In genomic region chr9:99480764-99481163, GRCm38 (mm10) we compare ENCODE assay signal across 18 mouse cellular contexts. TPM values are rescaled to one million over a fixed set of nuclear protein-coding genes. Genes with fewer than 3 reads are reported as not detected.
A peak's percentile ranks its signal among the peaks of the same experiment; 100 is the strongest.
DNase-seq lines count a peak whose midpoint lies in the region; ATAC-seq and TF ChIP-seq lines count a peak whose summit lies in the region.
"Had no signal": no experiment of that assay in that cellular context is flagged by ENCODE, and none has a peak within 500 bp of the region (broad histone marks: within the 10 kb centered on the region; RNA-seq: fewer than 3 reads in every experiment).

No protein-coding gene starts in this region.

- TF ChIP-seq CTCF in cerebellum, adult 2 months (IDR thresholded peaks at IDR 0.05; ENCODE audit: borderline replicate concordance, insufficient read depth, low read depth, low read length) = no peak
- no peak for TF ChIP-seq CTCF in hindbrain, postnatal 0 days (IDR thresholded peaks at IDR 0.05; ENCODE audit: low read depth)

- H3K9me3 ChIP-seq in forebrain, embryonic 14.5 days (replicated peaks; ENCODE audit: control insufficient read depth, low read length) = no peaks in the 10 kb centered on the region
- no peaks in the 10 kb centered on the region for H3K9me3 ChIP-seq in forebrain, embryonic 15.5 days
- H3K9me3 ChIP-seq in neural tube, embryonic 15.5 days (replicated peaks) = no peaks in the 10 kb centered on the region
- H3K9me3 ChIP-seq in hindbrain, postnatal 0 days (ENCODE audit: low read length) = no peaks in the 10 kb centered on the region
- H3K9me3 ChIP-seq: neural tube, embryonic 13.5 days; stomach, embryonic 15.5 days had no signal

- peaks cover 44% of the 10 kb centered on the region for H3K36me3 ChIP-seq in forebrain, embryonic 14.5 days (ENCODE audit: control insufficient read depth, insufficient read depth, low read length)
- H3K36me3 ChIP-seq in forebrain, embryonic 15.5 days = peaks cover 13% of the 10 kb centered on the region
- H3K36me3 ChIP-seq in neural tube, embryonic 15.5 days = peaks cover 32% of the 10 kb centered on the region
- peaks cover 2% of the 10 kb centered on the region; the same call in 1 of the 2 replicates for H3K36me3 ChIP-seq in hindbrain, postnatal 0 days (ENCODE audit: insufficient read depth, low read length)

- no peaks in the 10 kb centered on the region for H3K4me1 ChIP-seq in forebrain, embryonic 14.5 days (ENCODE audit: control insufficient read depth, insufficient read depth, low read length)
- peaks cover 24% of the 10 kb centered on the region for H3K4me1 ChIP-seq in forebrain, embryonic 15.5 days
- H3K4me1 ChIP-seq in neural tube, embryonic 15.5 days = 0 out of 2 replicates have a peak, but pooled peaks cover 6% of the 10 kb centered on the region
- peaks cover 11% of the 10 kb centered on the region for H3K4me1 ChIP-seq in cerebellum, adult 2 months (ENCODE audit: control insufficient read depth, insufficient read depth, low read length)
- H3K4me1 ChIP-seq in hindbrain, postnatal 0 days (ENCODE audit: insufficient read depth, low read length) = no peaks in the 10 kb centered on the region

- no peak overlapping the region for H3K4me3 ChIP-seq in forebrain, embryonic 14.5 days (ENCODE audit: low read depth, low read length)
- no peak overlapping the region for H3K4me3 ChIP-seq in forebrain, embryonic 15.5 days
- H3K4me3 ChIP-seq in neural tube, embryonic 15.5 days (replicated peaks) = no peak overlapping the region
- no peak overlapping the region for H3K4me3 ChIP-seq in cerebellum, adult 2 months (replicated peaks; ENCODE audit: insufficient read depth, low read depth, low read length)
- H3K4me3 ChIP-seq in hindbrain, postnatal 0 days (ENCODE audit: low read length) = no peak overlapping the region
- H3K4me3 ChIP-seq: neural tube, embryonic 13.5 days; stomach, embryonic 15.5 days had no signal

- DNase-seq in forebrain, embryonic 14.5 days (ENCODE audit: low spot score) = peak; percentile 75
- DNase-seq in neural tube, embryonic 10.5 days (ENCODE audit: extremely low spot score, low spot score) = no peak
- DNase-seq in cerebellum, adult 2 months = peak; percentile 64 to 84
- DNase-seq in hindbrain, postnatal 0 days (ENCODE audit: low spot score) = peak; percentile 73
- DNase-seq in kidney, adult 18-20 months = no peak
- no peak for DNase-seq in layer of hippocampus, postnatal 25 days (ENCODE audit: extremely low spot score in 1 of 2, low spot score in 1 of 2)
- DNase-seq: heart, postnatal 10 days; kidney, adult 9 months; lung, embryonic 14.5 days had no signal

- TF ChIP-seq POLR2A in cerebellum, adult 2 months (IDR thresholded peaks at IDR 0.05; ENCODE audit: borderline replicate concordance, insufficient read depth, low read length) = no peak

- H3K4me2 ChIP-seq in forebrain, embryonic 14.5 days (ENCODE audit: low read length) = no peak overlapping the region
- H3K4me2 ChIP-seq in forebrain, embryonic 15.5 days (replicated peaks) = no peak overlapping the region
- H3K4me2 ChIP-seq in neural tube, embryonic 15.5 days = no peak overlapping the region
- H3K4me2 ChIP-seq in hindbrain, postnatal 0 days (ENCODE audit: low read depth, low read length) = no peak overlapping the region
- H3K4me2 ChIP-seq: lung, embryonic 14.5 days; midbrain, embryonic 11.5 days; neural tube, embryonic 13.5 days; stomach, embryonic 15.5 days had no signal

- 90% methylated on average over 4 of the region's 4 CpGs for WGBS in forebrain, embryonic 14.5 days
- WGBS in forebrain, embryonic 15.5 days = 86% methylated on average over 4 of the region's 4 CpGs
- 81% methylated on average over 4 of the region's 4 CpGs for WGBS in neural tube, embryonic 15.5 days
- 10% methylated on average over 4 of the region's 4 CpGs for WGBS in cerebellum, adult 2 months
- 63% methylated on average over 4 of the region's 4 CpGs for WGBS in hindbrain, postnatal 0 days

- H3K9ac ChIP-seq in forebrain, embryonic 14.5 days (ENCODE audit: low read length) = no peak overlapping the region
- H3K9ac ChIP-seq in forebrain, embryonic 15.5 days (replicated peaks) = no peak overlapping the region
- H3K9ac ChIP-seq in neural tube, embryonic 15.5 days (replicated peaks) = no peak overlapping the region
- no peak overlapping the region for H3K9ac ChIP-seq in hindbrain, postnatal 0 days (replicated peaks; ENCODE audit: low read length)
- H3K9ac ChIP-seq: lung, embryonic 14.5 days; neural tube, embryonic 13.5 days; stomach, embryonic 15.5 days had no signal

- no peaks in the 10 kb centered on the region for H3K27me3 ChIP-seq in forebrain, embryonic 14.5 days (replicated peaks; ENCODE audit: control insufficient read depth, insufficient read depth, low read length)
- no peaks in the 10 kb centered on the region for H3K27me3 ChIP-seq in forebrain, embryonic 15.5 days
- no peaks in the 10 kb centered on the region for H3K27me3 ChIP-seq in neural tube, embryonic 15.5 days (replicated peaks)
- no peaks in the 10 kb centered on the region for H3K27me3 ChIP-seq in cerebellum, adult 2 months (ENCODE audit: control insufficient read depth, insufficient read depth, low read length)
- no peaks in the 10 kb centered on the region for H3K27me3 ChIP-seq in hindbrain, postnatal 0 days (ENCODE audit: insufficient read depth, low read length)
- H3K27me3 ChIP-seq: neural tube, embryonic 13.5 days; stomach, embryonic 15.5 days had no signal

- ATAC-seq in forebrain, embryonic 14.5 days = peak; percentile 79; the same call in 1 of the 2 replicates
- no peak; the same call in 1 of the 2 replicates for ATAC-seq in forebrain, embryonic 15.5 days (replicated peaks)
- no peak; the same call in 1 of the 2 replicates for ATAC-seq in neural tube, embryonic 15.5 days (ENCODE audit: low FRiP score)
- ATAC-seq in hindbrain, postnatal 0 days = peak; percentile 43; the same call in 1 of the 2 replicates

- no peak overlapping the region for H3K27ac ChIP-seq in forebrain, embryonic 14.5 days (ENCODE audit: low read depth, low read length)
- no peak overlapping the region for H3K27ac ChIP-seq in forebrain, embryonic 15.5 days (replicated peaks)
- H3K27ac ChIP-seq in neural tube, embryonic 15.5 days (replicated peaks) = peak overlapping the region; percentile 15; the same call in 1 of the 2 replicates
- no peak overlapping the region for H3K27ac ChIP-seq in cerebellum, adult 2 months (ENCODE audit: insufficient read depth, low read length)
- H3K27ac ChIP-seq in hindbrain, postnatal 0 days = no peak overlapping the region
- H3K27ac ChIP-seq: neural tube, embryonic 13.5 days; stomach, embryonic 15.5 days had no signal

RNA-seq across cellular contexts. Expression of gene Nme9, which starts 29.5 kb away (rescaled TPM):
- polyA plus RNA-seq in forebrain, embryonic 14.5 days (2014; fragmentation: Nextera tagmentation; extraction: Ambion mirVana) = 0.54 and 1.5 TPM in 2 replicates
- 1.0 and 1.6 TPM in 2 replicates for polyA plus RNA-seq in forebrain, embryonic 15.5 days (2015; fragmentation: Nextera tagmentation; extraction: Ambion mirVana)
- 0.13 and 0.29 TPM in 2 replicates for polyA plus RNA-seq in neural tube, embryonic 15.5 days (2015; fragmentation: Nextera tagmentation; extraction: Ambion mirVana)
- polyA plus RNA-seq in cerebellum, adult 2 months (2012; rRNA removed) = 0.15 and 0.49 TPM in 2 replicates
- total RNA-seq in hindbrain, postnatal 0 days (2014; rRNA removed) = 1.0 TPM in 1 of 2 replicates, not detected in the other
- 0.64 and 0.82 TPM in 2 replicates for polyA plus RNA-seq in hindbrain, postnatal 0 days (2015; fragmentation: Nextera tagmentation; extraction: Ambion mirVana)
- under 1 TPM; 0.30 to 0.56 TPM for total RNA-seq in layer of hippocampus, postnatal 25 days (2021)
- total RNA-seq: granulocyte monocyte progenitor cell, adult 5-6 weeks; heart, postnatal 10 days had no signal
- polyA plus RNA-seq: C2C12; limb, embryonic 14.5 days; lung, embryonic 14.5 days; midbrain, embryonic 11.5 days; neural tube, embryonic 13.5 days had no signal

RNA-seq across cellular contexts. Expression of gene Mras, which starts 43.6 kb away (rescaled TPM):
- 51.8 and 56.8 TPM in 2 replicates for polyA plus RNA-seq in forebrain, embryonic 14.5 days (2014; fragmentation: Nextera tagmentation; extraction: Ambion mirVana)
- polyA plus RNA-seq in forebrain, embryonic 15.5 days (2015; fragmentation: Nextera tagmentation; extraction: Ambion mirVana) = 58.8 and 59.5 TPM in 2 replicates
- 42.0 and 50.9 TPM in 2 replicates for polyA plus RNA-seq in neural tube, embryonic 15.5 days (2015; fragmentation: Nextera tagmentation; extraction: Ambion mirVana)
- polyA plus RNA-seq in cerebellum, adult 2 months (2012; rRNA removed) = 68.9 and 81.5 TPM in 2 replicates
- 75.5 and 95.2 TPM in 2 replicates for total RNA-seq in hindbrain, postnatal 0 days (2014; rRNA removed)
- 66.9 and 74.0 TPM in 2 replicates for polyA plus RNA-seq in hindbrain, postnatal 0 days (2015; fragmentation: Nextera tagmentation; extraction: Ambion mirVana)
- total RNA-seq in layer of hippocampus, postnatal 25 days (2021) = 100 to 1,000 TPM; 134 to 138 TPM
- total RNA-seq: MEL had no signal

Comparison
In these comparisons a context has a peak if more than half of its experiments do, and no peak if none do; other contexts are left out.
1. ATAC-seq: peak in forebrain, embryonic 14.5 days (single experiment) and hindbrain, postnatal 0 days (single experiment); none in forebrain, embryonic 15.5 days (single experiment) and neural tube, embryonic 15.5 days (single experiment).
2. DNase-seq: peak in forebrain, embryonic 14.5 days (single experiment), cerebellum, adult 2 months (2 of 2) and hindbrain, postnatal 0 days (single experiment); none in neural tube, embryonic 10.5 days (single experiment), kidney, adult 18-20 months (single experiment) and layer of hippocampus, postnatal 25 days (0 of 2).